Mouse (Mus musculus): Measurements from ENCODE around the gene 4930503B20Rik. TPM values are rescaled to one million over a fixed set of nuclear protein-coding genes. Genes with fewer than 3 reads are reported as not detected.

The 4930503B20Rik gene
- total RNA-seq (2023): not detected

GRCm38 (mm10) chr3:146651217-146651616, at the start of gene 4930503B20Rik:
4930503B20Rik (minus strand) TSS chr3:146651317.

GRCm38 (mm10) chr3:146684811-146685675, 33.9 kb upstream of the 4930503B20Rik start, which contains the start of gene Samd13:
Samd13 (minus strand) TSS chr3:146685592.

GRCm38 (mm10) chr3:146615496-146615895, 35.6 kb downstream of the 4930503B20Rik start, which contains the start of gene Dnase2b:
Dnase2b (minus strand) TSS chr3:146615596.

Other genes starting within 250 kb of the 4930503B20Rik start
- 4.4 TPM for gene Ssx2ip, start 246.7 kb downstream of the 4930503B20Rik start, total RNA-seq (2023)
- 11.4 TPM for gene Ctbs, start 201.5 kb downstream of the 4930503B20Rik start, total RNA-seq (2023)
- gene Spata1, start 151.6 kb downstream of the 4930503B20Rik start, total RNA-seq (2023): 8.8 TPM
- gene Gng5, start 151.5 kb downstream of the 4930503B20Rik start, total RNA-seq (2023): 143 TPM
- gene Rpf1, start 129.9 kb downstream of the 4930503B20Rik start, total RNA-seq (2023): 108 TPM
- not detected for gene Uox, start 80.9 kb downstream of the 4930503B20Rik start, total RNA-seq (2023)
- not detected for gene Dnase2b, start 35.7 kb downstream of the 4930503B20Rik start, total RNA-seq (2023)
- not detected for gene Samd13, start 34.3 kb upstream of the 4930503B20Rik start, total RNA-seq (2023)
- gene Prkacb, start 161.7 kb upstream of the 4930503B20Rik start, total RNA-seq (2023): 144 TPM
- gene Ttll7, start 201.1 kb upstream of the 4930503B20Rik start, total RNA-seq (2023): not detected